Mouse (Mus musculus) frontal cortex, postnatal 36 days (tissue): ENCODE results near the gene Ms4a6c.
"Not testable (repeated sequence)": the region's sequence is repeated elsewhere in the genome, so short reads cannot be mapped to it uniquely, and the experiment has no call there.

Experiments used
- DNase-seq, 2 experiments: peaks; one replicate each; pipeline ENCODE4 v3.0.0; 2022; ENCODE audit warnings: low spot score in 2 of 2

Gene Ms4a6c

GRCm38 (mm10) chr19:11469215-11469614, at the start of gene Ms4a6c:
TSS of gene Ms4a6c (plus strand) at chr19:11469366.
- DNase-seq = not testable (repeated sequence)

- DNase-seq = not testable (repeated sequence)
These were observed 38.0 kb upstream of the Ms4a6c start for GRCm38 (mm10) chr19:11431209-11431608.

- DNase-seq = no peak
These were observed 33.9 kb upstream of the Ms4a6c start for GRCm38 (mm10) chr19:11435058-11435834.

DNA sequence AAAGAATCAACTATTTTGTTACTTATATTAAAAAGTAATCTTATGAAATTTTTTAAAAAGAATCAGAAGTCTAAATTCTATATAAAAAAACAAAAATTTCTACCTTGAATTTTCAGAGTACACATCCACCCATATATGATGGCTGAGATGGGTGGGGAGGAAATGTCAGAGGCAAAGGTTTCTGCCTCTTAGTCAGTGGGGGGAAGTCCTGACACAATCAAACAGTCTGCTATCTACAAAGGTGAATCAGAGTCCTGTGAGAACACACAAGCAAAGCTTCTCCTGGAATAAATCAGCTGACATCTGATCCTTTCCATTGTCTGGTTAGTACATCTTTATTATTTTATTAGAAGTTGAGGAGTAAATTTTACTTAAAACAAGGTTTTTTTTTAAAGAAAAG, 25.8 kb upstream of the Ms4a6c start, which contains the start of gene Ms4a4b:
Gene Ms4a4b (plus strand): TSS at position 216 of the 400 bp plus-strand sequence.
- DNase-seq = no peak

GRCm38 (mm10) chr19:11443964-11444363, 25.2 kb upstream of the Ms4a6c start:
- no peak for DNase-seq

- DNase-seq = no peak
These were observed 21.9 kb upstream of the Ms4a6c start for GRCm38 (mm10) chr19:11447238-11447637.

DNA sequence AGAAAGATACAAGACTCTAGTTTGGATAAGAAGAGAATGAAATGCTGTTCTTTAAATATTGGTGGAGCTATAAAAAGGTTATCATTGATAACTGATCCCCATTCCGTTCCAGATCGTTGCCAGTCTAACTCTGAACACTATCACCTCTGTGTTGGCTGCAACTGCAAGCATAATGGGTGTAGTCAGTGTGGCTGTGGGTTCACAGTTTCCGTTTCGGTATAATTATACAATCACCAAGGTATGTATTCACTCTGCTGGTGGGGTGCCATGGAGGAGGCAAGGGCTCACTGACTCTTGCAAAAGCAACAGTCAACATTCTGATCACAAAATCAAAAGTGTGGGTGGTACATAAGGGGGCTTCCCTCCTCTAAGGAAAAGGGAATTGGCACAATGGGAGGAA, 10.1 kb upstream of the Ms4a6c start:
- not testable (repeated sequence) for DNase-seq

- not testable (repeated sequence) for DNase-seq
These were observed 4.4 kb upstream of the Ms4a6c start for GRCm38 (mm10) chr19:11464795-11465194.

DNA sequence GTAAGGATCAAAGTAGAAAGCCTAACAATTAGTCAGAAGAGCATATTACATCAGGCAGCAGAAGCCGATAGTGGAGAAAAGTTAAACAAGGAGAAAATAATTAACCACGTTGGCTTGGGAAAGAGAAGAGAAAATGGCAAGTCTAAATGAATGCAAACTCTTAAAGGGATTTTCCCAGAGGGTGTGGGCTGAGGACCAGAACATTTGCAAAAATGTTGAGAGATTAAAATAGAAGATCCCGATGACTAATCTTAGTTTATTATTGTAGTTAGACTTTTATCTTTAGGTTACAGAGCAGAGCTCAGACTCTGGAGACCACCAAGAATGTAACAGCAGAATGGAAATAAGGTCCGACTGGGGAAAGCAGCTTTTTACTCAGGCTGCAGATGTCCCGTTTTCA, 2.7 kb upstream of the Ms4a6c start:
- peak in 1 of 2 experiments; percentile 22 for DNase-seq

DNA sequence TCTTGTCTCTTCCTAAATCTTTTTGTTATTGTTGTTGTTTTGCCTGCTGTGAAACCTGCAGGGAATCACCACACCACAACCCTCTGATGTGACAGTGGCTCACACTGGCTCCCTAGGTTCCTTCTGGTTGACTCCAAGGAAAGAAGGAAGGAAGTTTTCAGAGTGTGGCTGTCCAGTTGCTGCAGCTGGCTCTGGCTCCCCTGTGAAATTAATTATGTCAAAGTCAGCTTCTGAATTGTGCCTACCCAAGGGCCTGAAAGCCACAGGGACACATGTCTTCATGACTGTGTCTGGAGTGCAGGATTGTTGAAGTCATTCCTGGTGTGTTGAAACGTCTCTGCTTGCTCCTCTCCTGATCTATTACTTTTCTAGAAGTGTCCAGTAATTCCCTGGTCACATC, 805 bp upstream of the Ms4a6c start:
- DNase-seq = not testable (repeated sequence)

GRCm38 (mm10) chr19:11479714-11480113, 10.5 kb downstream of the Ms4a6c start:
- no peak for DNase-seq

DNA sequence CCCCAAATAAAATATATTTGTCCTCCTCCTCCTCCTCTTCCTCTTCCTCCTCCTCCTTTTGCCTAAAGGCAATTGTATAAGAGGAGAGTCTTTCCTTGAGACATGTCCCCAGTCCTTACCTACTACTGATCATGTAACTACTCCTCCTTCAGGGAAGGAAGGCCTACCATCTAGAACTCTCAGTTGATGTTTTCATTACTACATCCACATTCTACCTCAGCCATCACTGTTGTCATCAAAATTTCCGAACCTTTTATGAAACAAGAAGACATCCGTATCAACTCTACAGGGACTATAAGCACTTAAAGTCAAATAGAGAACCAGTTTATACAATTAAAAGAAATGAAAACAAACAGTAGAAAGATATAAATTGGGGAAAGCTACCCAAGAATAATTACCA, 13.5 kb downstream of the Ms4a6c start:
- no peak for DNase-seq

GRCm38 (mm10) chr19:11483941-11484340, 14.8 kb downstream of the Ms4a6c start:
- no peak for DNase-seq

- DNase-seq = no peak
These were observed 15.2 kb downstream of the Ms4a6c start for GRCm38 (mm10) chr19:11484388-11484787.

GRCm38 (mm10) chr19:11485266-11485665, 16.1 kb downstream of the Ms4a6c start:
- no peak for DNase-seq

DNA sequence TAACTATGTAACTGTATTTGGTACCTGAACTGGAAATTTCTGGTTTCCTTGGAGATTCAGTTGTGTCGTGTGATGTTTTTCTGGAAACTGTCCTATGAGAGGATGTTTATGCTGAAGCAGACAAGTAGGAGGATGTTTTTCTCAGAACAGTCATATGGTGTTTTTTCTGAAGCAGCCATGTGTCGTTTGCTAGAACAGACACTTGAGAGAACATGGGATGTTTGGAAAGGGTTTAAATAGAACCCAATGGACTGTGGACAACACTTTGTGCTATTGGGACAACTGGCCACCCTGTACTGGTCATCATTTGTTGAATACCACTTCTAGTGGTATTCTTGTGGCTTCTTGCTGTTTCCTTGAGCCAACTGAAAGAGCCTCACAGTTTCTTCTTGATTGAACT, 16.6 kb downstream of the Ms4a6c start, which contains the start of gene Gm8369:
Gene Gm8369 (plus strand): TSS at position 193 of the 400 bp plus-strand sequence.
- DNase-seq = peak in 1 of 2 experiments; percentile 63

DNA sequence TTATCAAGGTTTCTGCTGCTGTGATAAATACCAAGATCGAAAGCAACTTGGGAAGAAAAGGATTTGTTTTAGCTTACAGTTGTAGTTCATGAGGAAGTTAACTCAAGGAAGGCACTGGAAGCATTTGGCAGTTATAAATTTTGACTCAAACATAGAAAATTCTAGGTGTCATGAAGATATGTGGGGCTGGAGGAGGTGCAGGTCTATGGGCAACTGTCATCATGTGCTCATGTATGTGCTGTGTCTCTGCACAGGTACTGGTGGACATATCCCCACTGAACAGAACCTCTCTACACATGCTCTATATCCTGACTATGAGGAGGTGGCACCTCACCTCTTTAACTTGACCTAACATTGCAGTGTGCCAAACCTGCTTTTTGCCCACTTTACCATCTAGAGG, 17.4 kb downstream of the Ms4a6c start:
- no peak for DNase-seq

GRCm38 (mm10) chr19:11491406-11492189, 22.4 kb downstream of the Ms4a6c start:
- no peak for DNase-seq

DNA sequence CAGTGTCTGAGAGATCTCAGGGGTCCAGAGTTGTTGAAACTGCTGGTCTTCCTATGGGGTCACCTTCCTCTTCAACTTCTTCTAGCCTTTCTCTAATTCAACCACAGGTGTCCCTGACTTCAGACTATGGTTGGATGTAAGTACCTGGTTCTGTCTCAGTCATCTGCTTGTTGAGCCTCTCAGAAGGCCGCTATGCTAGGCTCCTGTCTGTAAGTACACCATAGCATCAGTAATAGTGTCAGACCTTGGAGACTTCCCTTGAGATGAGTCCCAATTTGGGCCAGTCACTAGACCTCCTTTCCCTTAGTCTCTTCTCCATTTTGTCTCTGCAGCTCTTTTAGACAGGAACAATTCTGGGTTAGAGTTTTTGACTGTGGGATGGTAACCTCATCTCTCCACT, 23.5 kb downstream of the Ms4a6c start:
- DNase-seq = no peak

- no peak for DNase-seq
These were observed 25.4 kb downstream of the Ms4a6c start for GRCm38 (mm10) chr19:11494519-11494918.

DNA sequence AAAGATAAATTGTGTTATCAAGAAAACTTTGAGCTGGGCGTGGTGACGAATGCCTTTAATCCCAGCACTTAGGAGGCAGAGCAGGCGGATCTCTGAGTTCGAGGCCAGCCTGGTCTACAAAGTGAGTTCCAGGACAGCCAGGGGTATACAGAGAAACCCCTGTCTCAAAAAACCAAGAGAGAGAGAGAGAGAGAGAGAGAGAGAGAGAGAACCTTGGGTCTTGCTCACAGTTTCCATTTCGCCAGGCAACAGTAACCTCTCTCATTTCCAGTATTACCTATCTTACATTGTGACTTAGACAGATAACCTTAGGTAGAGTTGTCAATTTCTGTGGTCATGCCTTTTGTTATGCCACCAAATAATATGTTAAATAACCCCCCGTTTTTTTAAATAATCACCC, 27.2 kb downstream of the Ms4a6c start:
- no peak for DNase-seq

DNA sequence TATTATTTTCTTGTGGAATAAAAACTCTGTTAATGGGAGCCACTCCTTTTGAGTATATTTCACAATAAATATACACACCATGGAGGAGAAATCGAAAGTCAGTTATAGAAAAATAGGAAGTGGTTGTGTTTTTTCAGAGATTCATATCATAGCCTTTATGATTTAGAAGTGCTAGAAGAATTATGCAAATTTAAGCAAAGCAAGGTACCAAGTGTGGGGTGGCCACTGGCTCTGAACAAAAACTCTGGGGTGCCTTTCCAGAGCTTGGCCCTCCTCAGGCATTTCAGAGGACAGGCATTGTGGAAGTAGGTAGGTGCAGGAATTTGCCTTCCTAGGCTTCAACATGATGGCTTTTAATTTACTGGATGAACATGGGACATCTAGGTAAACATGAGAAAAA, 28.1 kb downstream of the Ms4a6c start:
- DNase-seq = not testable (repeated sequence)

- DNase-seq = no peak
These were observed 31.6 kb downstream of the Ms4a6c start for GRCm38 (mm10) chr19:11500796-11501195.
